Mouse (Mus musculus) kidney, adult 2 months (tissue): ENCODE data around the gene Ephb6. TPM values are rescaled to one million over a fixed set of nuclear protein-coding genes. Genes with fewer than 3 reads are reported as not detected.
"Not testable (repeated sequence)": the region's sequence is repeated elsewhere in the genome, so short reads cannot be mapped to it uniquely, and the experiment has no call there.

Source experiments
- DNase-seq: peaks from one replicate; pipeline ENCODE4 v3.0.0; 2021
- H3K27ac ChIP-seq: fragments of 200-500 bp; 2 replicates; pipeline ENCODE4 v1.5.1; 2012; ENCODE audit warnings: low read depth, low read length, control low read depth, inconsistent platforms; ENCODE audit not compliant: insufficient read depth
- H3K27me3 ChIP-seq: fragments of 200-500 bp; replicated peaks from 2 replicates; pipeline ENCODE4 v1.6.1; 2012; ENCODE audit warnings: mild to moderate bottlenecking, moderate library complexity, low read length, inconsistent platforms; ENCODE audit not compliant: control insufficient read depth, insufficient read depth
- H3K36me3 ChIP-seq: fragments of 200-500 bp; 2 replicates; pipeline ENCODE4 v1.6.1; 2012; ENCODE audit warnings: mild to moderate bottlenecking, moderate library complexity, low read length, inconsistent platforms; ENCODE audit not compliant: control insufficient read depth, insufficient read depth
- H3K4me1 ChIP-seq: fragments of 200-500 bp; 2 replicates; pipeline ENCODE4 v1.6.1; 2011; ENCODE audit warnings: low read length; ENCODE audit not compliant: control insufficient read depth, insufficient read depth
- H3K4me3 ChIP-seq: fragments of 200-500 bp; 2 replicates; pipeline ENCODE4 v1.5.1; 2011; ENCODE audit warnings: mild to moderate bottlenecking, low read depth, low read length, control low read depth; ENCODE audit not compliant: insufficient read depth
- CTCF ChIP-seq: fragments of 200-500 bp; conservative IDR thresholded peaks from 2 replicates; pipeline ENCODE4 v1.5.1; 2011; ENCODE audit warnings: low read depth, mild to moderate bottlenecking, control low read depth, low read length, moderate library complexity, mixed read lengths; ENCODE audit not compliant: insufficient read depth, insufficient read length
- POLR2A ChIP-seq: fragments of 200-500 bp; IDR thresholded peaks from one replicate; pipeline ENCODE4 v1.6.1; 2011; ENCODE audit warnings: low read depth, low read length, control low read depth
- WGBS: fragments of 180-500 bp; shearing (Covaris S2); methylation state at CpG from one replicate; pipeline ENCODE4 v1.1.7; 2018; 5-methylcytosine and 5-hydroxymethylcytosine counted together
- polyA plus RNA-seq: library from polyadenylated mRNA; depleted of rRNA; stranded (reverse); fragments of >200 nt; gene quantifications from 2 replicates; pipeline ENCODE4 v1.2.3, GENCODE M21; 2012; rRNA removed

The Ephb6 gene
- polyA plus RNA-seq: 4.0 and 5.6 TPM in 2 replicates

DNA sequence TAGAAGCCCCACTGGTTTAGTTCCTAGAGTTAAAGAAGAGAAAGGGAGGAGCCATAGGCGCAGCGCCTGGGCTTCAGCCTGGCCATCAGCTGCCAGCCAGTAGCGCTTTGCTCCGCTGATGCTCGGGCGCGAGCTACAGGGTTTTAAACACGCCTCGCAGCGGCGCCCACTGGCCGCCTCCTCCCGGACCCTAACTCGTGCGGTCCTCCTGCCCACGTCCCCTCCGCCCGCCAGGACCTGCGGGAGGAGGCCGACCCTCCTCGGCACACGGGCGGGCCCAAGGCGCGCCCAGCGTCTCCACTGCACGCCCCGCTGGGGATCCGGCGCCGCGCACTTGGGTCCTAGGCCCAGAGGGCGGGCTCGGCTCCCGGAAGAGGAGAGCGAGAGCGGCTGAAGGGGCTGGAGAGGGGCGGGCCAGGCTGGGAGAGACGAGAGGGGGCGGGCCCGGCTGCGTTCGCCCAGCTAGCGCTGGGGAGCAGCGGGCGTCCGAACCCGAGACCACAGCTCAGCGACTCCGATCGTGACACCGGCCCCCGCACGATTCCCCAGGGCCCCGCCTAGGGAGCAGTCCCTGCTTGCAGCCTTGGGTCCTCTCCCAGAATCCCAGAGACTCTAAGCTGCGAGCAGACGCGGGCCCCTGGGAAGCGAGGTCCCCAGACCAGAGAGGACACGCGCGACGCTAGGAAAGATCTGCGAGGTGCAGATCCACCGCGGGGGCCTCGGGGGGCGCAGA lies at the start of gene Ephb6:
Gene Ephb6 (plus strand): TSS at position 422 of the 733 bp plus-strand sequence.
- no peak for TF ChIP-seq CTCF
- DNase-seq: peak; percentile 44
- no peaks in the 10 kb centered on the region for H3K36me3 ChIP-seq
- H3K27ac ChIP-seq: no peak within 1 kb of the TSS
- peak within 1 kb of the TSS; percentile 82 for H3K4me3 ChIP-seq
- no peaks in the 10 kb centered on the region for H3K27me3 ChIP-seq
- WGBS: under 1% methylated on average over 67 of the region's 68 CpGs
- H3K4me1 ChIP-seq: no peaks in the 10 kb centered on the region

DNA sequence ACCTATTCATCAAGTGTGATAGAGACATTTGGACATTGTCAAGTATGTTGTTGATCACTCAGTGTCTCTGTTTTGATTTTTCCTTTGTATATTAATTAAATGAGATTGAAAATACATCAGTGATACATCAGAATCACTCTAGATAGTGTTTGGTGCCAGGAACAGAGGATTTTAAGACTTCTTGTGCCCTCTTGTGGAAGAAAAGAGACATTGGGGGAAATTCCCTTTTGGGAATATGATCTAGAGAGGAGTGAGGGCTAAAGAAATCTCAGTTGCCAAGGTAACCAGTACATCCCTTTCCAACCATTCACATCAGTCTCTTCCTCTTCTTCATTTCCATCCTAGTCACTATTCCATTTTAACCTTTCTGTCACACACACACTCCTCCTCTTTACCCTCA lies 48.9 kb upstream of the Ephb6 start:
- H3K4me1 ChIP-seq: no peaks in the 10 kb centered on the region
- H3K27me3 ChIP-seq: no peaks in the 10 kb centered on the region
- no peaks in the 10 kb centered on the region for H3K36me3 ChIP-seq
- H3K27ac ChIP-seq: no peak overlapping the region
- DNase-seq: no peak
- no peak for TF ChIP-seq POLR2A
- no peak for TF ChIP-seq CTCF
- H3K4me3 ChIP-seq: no peak overlapping the region

DNA sequence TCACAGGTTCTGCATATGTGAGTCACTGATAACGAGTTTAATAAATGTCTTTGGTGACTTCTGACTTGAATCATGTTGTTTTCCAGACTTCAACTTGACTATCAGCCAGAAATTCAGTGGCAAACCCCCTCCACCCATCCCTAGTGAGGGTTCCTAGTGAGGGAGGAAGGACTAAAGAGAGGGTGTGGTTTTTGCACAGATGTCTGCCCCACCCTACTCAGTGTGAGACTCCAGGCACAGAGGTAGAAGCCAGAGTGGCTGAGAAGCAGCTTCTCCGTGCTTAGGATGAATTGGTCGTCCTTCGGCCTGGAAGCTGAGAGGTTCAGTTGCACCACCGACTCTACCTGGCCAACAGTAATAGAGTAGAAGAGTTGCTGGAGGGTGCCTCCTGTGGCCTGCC lies 47.8 kb upstream of the Ephb6 start:
- no peaks in the 10 kb centered on the region for H3K36me3 ChIP-seq
- no peak overlapping the region for H3K4me3 ChIP-seq
- DNase-seq: no peak
- 80% methylated on average over 5 of the region's 5 CpGs for WGBS
- TF ChIP-seq POLR2A (no peak), CTCF (no peak)
- no peak overlapping the region for H3K27ac ChIP-seq
- no peaks in the 10 kb centered on the region for H3K4me1 ChIP-seq
- no peaks in the 10 kb centered on the region for H3K27me3 ChIP-seq

DNA sequence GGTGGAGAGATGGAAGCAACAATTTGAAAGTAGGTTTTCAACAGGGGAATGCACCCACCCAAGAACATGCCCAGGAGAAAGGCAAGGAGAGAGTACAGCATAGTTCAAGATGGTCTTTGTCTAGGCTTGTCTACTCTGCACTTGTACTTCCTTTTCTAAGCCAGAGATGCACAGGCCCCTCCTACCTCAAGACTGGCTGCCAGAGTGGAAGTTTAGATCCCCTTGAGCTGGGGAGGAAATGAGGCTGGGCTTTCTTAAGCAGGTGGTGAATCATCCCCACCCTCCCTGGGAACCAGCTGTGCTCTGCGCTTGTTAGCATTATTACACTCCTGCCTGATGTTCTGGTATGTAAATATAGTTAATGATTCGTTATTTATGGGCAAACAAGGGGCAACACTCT lies 47.0 kb upstream of the Ephb6 start:
- H3K27ac ChIP-seq: no peak overlapping the region
- H3K4me3 ChIP-seq: no peak overlapping the region
- no peaks in the 10 kb centered on the region for H3K36me3 ChIP-seq
- no peaks in the 10 kb centered on the region for H3K4me1 ChIP-seq
- WGBS: 29% methylated on average over 2 of the region's 2 CpGs
- no peaks in the 10 kb centered on the region for H3K27me3 ChIP-seq
- TF ChIP-seq POLR2A (no peak), CTCF (no peak)
- no peak for DNase-seq

DNA sequence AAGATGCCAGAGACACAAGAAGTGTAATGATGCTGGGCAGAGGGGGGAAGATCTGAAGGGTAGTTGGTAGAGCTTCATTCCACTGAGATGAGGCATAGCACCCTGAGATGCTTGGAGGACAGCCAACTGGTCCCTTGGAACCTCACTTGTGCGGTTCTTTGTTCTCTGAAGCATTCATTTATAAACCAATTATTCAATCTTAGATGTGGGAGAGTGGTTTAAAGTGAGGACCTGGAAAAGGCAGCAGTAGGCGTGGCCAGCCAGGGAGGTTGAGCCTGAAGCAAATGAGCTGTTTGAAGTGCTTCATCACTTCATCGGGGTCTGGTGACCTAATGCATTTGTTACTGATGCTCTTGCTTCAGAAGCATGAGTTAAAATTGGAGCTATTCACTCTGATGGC lies 46.0 kb upstream of the Ephb6 start:
- H3K36me3 ChIP-seq: no peaks in the 10 kb centered on the region
- no peak overlapping the region for H3K27ac ChIP-seq
- 29% methylated on average over 3 of the region's 3 CpGs for WGBS
- TF ChIP-seq POLR2A (no peak), CTCF (no peak)
- no peak for DNase-seq
- no peak overlapping the region for H3K4me3 ChIP-seq
- H3K4me1 ChIP-seq: no peaks in the 10 kb centered on the region
- no peaks in the 10 kb centered on the region for H3K27me3 ChIP-seq

DNA sequence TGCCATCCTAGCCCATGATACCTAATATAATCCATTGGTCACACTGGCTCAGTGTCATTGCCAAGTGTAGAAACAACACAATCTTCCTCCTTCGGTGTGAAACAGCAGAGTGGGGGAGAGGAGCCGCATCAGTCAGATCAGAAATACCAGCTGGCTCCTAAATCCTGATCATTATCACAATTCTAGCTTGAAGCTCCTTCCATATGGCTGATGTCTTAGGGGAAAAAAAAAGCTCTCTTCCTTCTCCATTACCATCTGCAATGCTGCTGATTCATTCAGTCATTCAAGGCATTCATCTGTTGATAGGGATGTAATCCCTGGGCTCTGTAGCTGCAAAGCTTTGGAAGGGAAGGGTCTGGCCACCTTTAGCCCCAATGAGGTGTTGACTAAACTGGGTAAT lies 45.0 kb upstream of the Ephb6 start:
- no peak overlapping the region for H3K27ac ChIP-seq

DNA sequence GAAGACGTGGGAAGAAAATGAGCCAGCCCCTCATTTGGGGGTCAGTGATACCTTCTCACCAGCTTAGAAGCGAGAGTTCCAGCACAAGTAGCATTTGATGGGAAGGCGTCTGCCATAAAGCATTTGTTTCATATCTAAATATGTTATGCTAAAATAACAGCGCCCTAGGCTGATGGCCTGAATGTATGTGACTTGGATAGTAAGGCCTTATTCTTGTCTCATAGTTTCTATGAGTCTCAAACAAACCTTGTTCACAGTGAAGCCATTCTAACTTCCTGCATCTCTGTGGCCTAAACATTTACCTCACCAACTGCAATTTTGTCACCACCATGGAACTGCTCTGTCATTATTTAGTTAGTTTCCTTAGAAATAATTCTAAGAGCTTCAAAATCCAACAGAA lies 42.7 kb upstream of the Ephb6 start:
- Histone ChIP-seq H3K27me3 (no peaks in the 10 kb centered on the region), H3K27ac (no peak overlapping the region), H3K4me1 (no peaks in the 10 kb centered on the region), H3K4me3 (no peak overlapping the region), H3K36me3 (no peaks in the 10 kb centered on the region)
- WGBS: 90% methylated on average over 4 of the region's 4 CpGs
- TF ChIP-seq POLR2A (no peak), CTCF (no peak)
- no peak for DNase-seq

More for the DNA sequence above, 45.0 kb upstream of the Ephb6 start:
- Histone ChIP-seq H3K27me3 (no peaks in the 10 kb centered on the region), H3K4me1 (no peaks in the 10 kb centered on the region), H3K4me3 (no peak overlapping the region), H3K36me3 (no peaks in the 10 kb centered on the region)
- no peak for DNase-seq
- 60% methylated on average over 2 of the region's 2 CpGs for WGBS
- TF ChIP-seq POLR2A (no peak), CTCF (no peak)

DNA sequence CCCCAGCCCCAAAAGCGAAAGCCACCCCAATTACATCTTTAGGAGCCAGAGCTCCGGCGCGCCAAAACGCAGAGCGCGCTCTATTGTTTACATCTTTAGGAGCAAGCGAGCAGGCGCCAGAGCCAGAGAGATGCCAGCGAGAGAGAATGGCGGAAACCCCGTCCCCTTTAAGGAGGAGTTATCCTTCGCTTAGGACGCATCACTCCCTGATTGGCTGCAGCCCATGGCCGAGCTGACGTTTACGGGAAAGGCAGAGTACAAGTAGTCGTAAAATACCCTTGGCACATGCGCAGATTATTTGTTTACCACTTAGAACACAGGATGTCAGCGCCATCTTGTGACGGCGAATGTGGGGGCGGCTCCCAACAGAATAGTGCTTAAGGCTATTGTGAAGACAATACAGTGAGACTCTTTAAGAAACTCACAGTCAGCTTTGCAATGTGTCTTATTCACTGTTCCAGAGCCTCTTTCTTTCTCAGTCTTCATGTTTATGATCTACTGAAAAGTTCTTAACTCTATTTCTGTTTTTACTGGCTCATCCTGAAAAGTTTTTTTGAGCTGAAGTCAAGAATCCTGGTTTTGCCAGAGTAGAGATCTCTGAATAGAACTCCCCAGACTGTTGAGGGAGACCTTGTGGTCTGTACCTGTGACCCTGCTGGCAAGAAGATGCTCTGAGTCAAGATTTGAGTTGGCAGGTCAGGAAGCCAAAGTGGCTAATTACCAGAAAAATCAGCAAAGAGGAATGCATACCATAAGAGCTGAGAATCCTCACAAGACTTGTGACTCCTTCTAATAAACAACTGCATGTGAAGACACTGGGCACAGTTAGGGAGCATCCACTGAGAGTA lies 42.0 kb upstream of the Ephb6 start:
- H3K36me3 ChIP-seq, H3K4me1 ChIP-seq, H3K27ac ChIP-seq, H3K4me3 ChIP-seq, DNase-seq, H3K27me3 ChIP-seq: not testable (repeated sequence)
- 93% methylated on average over 5 of the region's 23 CpGs for WGBS
